8 mouse cellular contexts compared by ENCODE assay signal in genomic region chr10:122553124-122553822, GRCm38 (mm10).
DNase-seq lines count a peak whose midpoint lies in the region; ATAC-seq and TF ChIP-seq lines count a peak whose summit lies in the region.

No protein-coding gene starts in this region.

- H3K9ac ChIP-seq in heart, embryonic 11.5 days (ENCODE audit: low read depth, low read length): no peak overlapping the region
- H3K9ac ChIP-seq in limb, embryonic 11.5 days (ENCODE audit: low read length): no peak overlapping the region
- no peak overlapping the region for H3K9ac ChIP-seq in midbrain, embryonic 16.5 days (ENCODE audit: low read depth, low read length)

- no peaks in the 10 kb centered on the region for H3K36me3 ChIP-seq in heart, embryonic 11.5 days (ENCODE audit: control insufficient read depth, insufficient read depth, low read length)
- H3K36me3 ChIP-seq in heart, embryonic 10.5 days: no peaks in the 10 kb centered on the region
- no peaks in the 10 kb centered on the region for H3K36me3 ChIP-seq in limb, embryonic 11.5 days (ENCODE audit: control insufficient read depth, insufficient read depth, low read length)
- H3K36me3 ChIP-seq in midbrain, embryonic 16.5 days (ENCODE audit: control insufficient read depth, insufficient read depth, low read length): no peaks in the 10 kb centered on the region
- no peaks in the 10 kb centered on the region for H3K36me3 ChIP-seq in thymus, adult 2 months (ENCODE audit: control insufficient read depth, insufficient read depth, low read length)

- no peak overlapping the region for H3K4me3 ChIP-seq in heart, embryonic 11.5 days (ENCODE audit: low read depth, low read length)
- no peak overlapping the region for H3K4me3 ChIP-seq in heart, embryonic 10.5 days
- H3K4me3 ChIP-seq in limb, embryonic 11.5 days (ENCODE audit: low read depth, low read length): no peak overlapping the region
- H3K4me3 ChIP-seq in midbrain, embryonic 16.5 days (ENCODE audit: low read depth, low read length): no peak overlapping the region
- no peak overlapping the region for H3K4me3 ChIP-seq in thymus, adult 2 months (ENCODE audit: control insufficient read depth, insufficient read depth, low read length)

- 55% methylated on average over 2 of the region's 2 CpGs for WGBS in heart, embryonic 11.5 days (ENCODE audit: insufficient replicate concordance)
- WGBS in heart, embryonic 10.5 days: 57% methylated on average over 2 of the region's 2 CpGs
- 52% methylated on average over 2 of the region's 2 CpGs for WGBS in limb, embryonic 11.5 days
- WGBS in midbrain, embryonic 16.5 days: 54% methylated on average over 2 of the region's 2 CpGs
- WGBS in thymus, adult 2 months: 78% methylated on average over 2 of the region's 2 CpGs

- no peak for DNase-seq in heart, embryonic 10.5 days (ENCODE audit: low spot score)
- DNase-seq in brain, embryonic 14.5 days (ENCODE audit: low read depth): peak; percentile 91
- peak; percentile 71 for DNase-seq in limb, embryonic 11.5 days (ENCODE audit: low spot score)
- peak; percentile 66 for DNase-seq in thymus, adult 2 months

- 0 out of 2 replicates have a peak, but pooled peaks have one; percentile 31 for ATAC-seq in heart, embryonic 11.5 days (replicated peaks; ENCODE audit: insufficient number of reproducible peaks, low FRiP score, low TSS enrichment)
- 0 out of 2 replicates have a peak, but pooled peaks have one; percentile 42 for ATAC-seq in erythroid progenitor cell, adult 5-6 weeks (replicated peaks; ENCODE audit: low FRiP score, poor library complexity, severe bottlenecking)
- ATAC-seq in inflammation-experienced regulatory T-cells, adult 6 months: peak; percentile 83
- no peak; the same call in 1 of the 2 replicates for ATAC-seq in limb, embryonic 11.5 days (ENCODE audit: insufficient number of reproducible peaks, low FRiP score, low TSS enrichment, low read depth)
- ATAC-seq in midbrain, embryonic 16.5 days: peak; percentile 72

- no peak overlapping the region for H3K4me2 ChIP-seq in heart, embryonic 11.5 days
- H3K4me2 ChIP-seq in limb, embryonic 11.5 days (ENCODE audit: low read depth, severe bottlenecking): no peak overlapping the region
- no peak overlapping the region for H3K4me2 ChIP-seq in midbrain, embryonic 16.5 days (ENCODE audit: low read length)

- peak; percentile 80 for TF ChIP-seq CTCF in brain, embryonic 14.5 days (IDR thresholded peaks at IDR 0.05; ENCODE audit: borderline replicate concordance, extremely low read depth, insufficient read depth, insufficient read length)
- TF ChIP-seq CTCF in thymus, adult 2 months (IDR thresholded peaks at IDR 0.05; ENCODE audit: borderline replicate concordance, control insufficient read depth, extremely low read depth, insufficient read depth, low read length, poor library complexity): no peak

- no peak overlapping the region for H3K27ac ChIP-seq in heart, embryonic 11.5 days (ENCODE audit: low read depth, low read length)
- no peak overlapping the region for H3K27ac ChIP-seq in heart, embryonic 10.5 days
- no peak overlapping the region for H3K27ac ChIP-seq in limb, embryonic 11.5 days (replicated peaks; ENCODE audit: low read depth, low read length)
- H3K27ac ChIP-seq in midbrain, embryonic 16.5 days (ENCODE audit: low read length): no peak overlapping the region
- H3K27ac ChIP-seq in thymus, adult 2 months (ENCODE audit: control insufficient read depth, insufficient read depth, low read length): no peak overlapping the region

- H3K27me3 ChIP-seq in heart, embryonic 11.5 days (ENCODE audit: control insufficient read depth, insufficient read depth, low read length): no peaks in the 10 kb centered on the region
- no peaks in the 10 kb centered on the region for H3K27me3 ChIP-seq in heart, embryonic 10.5 days (ENCODE audit: insufficient read depth, poor library complexity, severe bottlenecking)
- H3K27me3 ChIP-seq in limb, embryonic 11.5 days (ENCODE audit: control insufficient read depth, insufficient read depth, low read length): no peaks in the 10 kb centered on the region
- no peaks in the 10 kb centered on the region for H3K27me3 ChIP-seq in midbrain, embryonic 16.5 days (ENCODE audit: control insufficient read depth, insufficient read depth, low read depth, low read length)
- no peaks in the 10 kb centered on the region for H3K27me3 ChIP-seq in thymus, adult 2 months (ENCODE audit: control insufficient read depth, insufficient read depth, low read length)

- H3K9me3 ChIP-seq in heart, embryonic 11.5 days (replicated peaks; ENCODE audit: control insufficient read depth, low read length): no peaks in the 10 kb centered on the region
- no peaks in the 10 kb centered on the region for H3K9me3 ChIP-seq in heart, embryonic 10.5 days
- H3K9me3 ChIP-seq in limb, embryonic 11.5 days (ENCODE audit: control insufficient read depth, low read length): no peaks in the 10 kb centered on the region
- no peaks in the 10 kb centered on the region for H3K9me3 ChIP-seq in midbrain, embryonic 16.5 days (replicated peaks; ENCODE audit: control insufficient read depth, low read length, poor library complexity, severe bottlenecking)

- no peak for TF ChIP-seq POLR2A in brain, embryonic 14.5 days (IDR thresholded peaks at IDR 0.05; ENCODE audit: borderline replicate concordance, extremely low read depth, insufficient read depth, insufficient read length, poor library complexity, severe bottlenecking)
- TF ChIP-seq POLR2A in thymus, adult 2 months (IDR thresholded peaks at IDR 0.05; ENCODE audit: control insufficient read depth, extremely low read depth, insufficient read depth, low read length, poor library complexity): no peak

- no peaks in the 10 kb centered on the region for H3K4me1 ChIP-seq in heart, embryonic 11.5 days (ENCODE audit: control insufficient read depth, insufficient read depth, low read length)
- no peaks in the 10 kb centered on the region for H3K4me1 ChIP-seq in heart, embryonic 10.5 days
- H3K4me1 ChIP-seq in limb, embryonic 11.5 days (ENCODE audit: control insufficient read depth, insufficient read depth, low read length): no peaks in the 10 kb centered on the region
- no peaks in the 10 kb centered on the region for H3K4me1 ChIP-seq in midbrain, embryonic 16.5 days (ENCODE audit: control insufficient read depth, insufficient read depth, low read length)
- no peaks in the 10 kb centered on the region; the same call in 1 of the 2 replicates for H3K4me1 ChIP-seq in thymus, adult 2 months (replicated peaks; ENCODE audit: control insufficient read depth, insufficient read depth, low read length)
